Mouse (Mus musculus) MEL (cell line): ENCODE measurements around the gene 1600012H06Rik. TPM values are rescaled to one million over a fixed set of nuclear protein-coding genes. Genes with fewer than 3 reads are reported as not detected.

ENCODE experiments used
- DNase-seq: peaks from one replicate; pipeline ENCODE4 v3.0.0; 2011; ENCODE audit warnings: low read depth, low spot score
- H3K27ac ChIP-seq: 2 replicates; pipeline ENCODE4 v1.5.1; 2012; ENCODE audit warnings: low read depth, mild to moderate bottlenecking, control low read depth, low read length, moderate library complexity; ENCODE audit not compliant: control insufficient read depth
- H3K27me3 ChIP-seq, 2 experiments: fragments of 150-350 bp in 1 of 2; sonication (generic) in 1 of 2; 2 replicates each; pipeline ENCODE4 v1.6.1; 2012; ENCODE audit warnings: low read length in 2 of 2, mild to moderate bottlenecking in 2 of 2, improper control_type of control experiment in 1 of 2, moderate library complexity in 1 of 2; ENCODE audit not compliant: insufficient read depth in 2 of 2, control insufficient read depth in 1 of 2
- H3K36me3 ChIP-seq, 2 experiments: 2 replicates each; pipeline ENCODE4 v1.6.1; 2012 to 2014; ENCODE audit warnings: low read length in 2 of 2, improper control_type of control experiment in 1 of 2, inconsistent platforms in 1 of 2, mild to moderate bottlenecking in 1 of 2; ENCODE audit not compliant: insufficient read depth in 2 of 2, control insufficient read depth in 1 of 2
- H3K4me1 ChIP-seq, 2 experiments: fragments of 150-350 bp in 1 of 2; sonication (generic) in 1 of 2; 2 replicates each; pipeline ENCODE4 v1.6.1; 2012; ENCODE audit warnings: low read length in 2 of 2, improper control_type of control experiment in 1 of 2, mild to moderate bottlenecking in 1 of 2; ENCODE audit not compliant: insufficient read depth in 2 of 2, control insufficient read depth in 1 of 2
- H3K4me3 ChIP-seq, 2 experiments: fragments of 150-350 bp in 1 of 2; sonication (generic) in 1 of 2; 2 replicates each; pipeline ENCODE4 v1.5.1; 2012; ENCODE audit warnings: low read depth in 2 of 2, low read length in 2 of 2, mild to moderate bottlenecking in 2 of 2, moderate library complexity in 2 of 2, control low read depth in 1 of 2, improper control_type of control experiment in 1 of 2; ENCODE audit not compliant: control insufficient read depth in 1 of 2, insufficient read depth in 1 of 2
- H3K79me2 ChIP-seq: 2 replicates; pipeline ENCODE4 v1.6.1; 2012; ENCODE audit warnings: mild to moderate bottlenecking, low read length, moderate library complexity; ENCODE audit not compliant: control insufficient read depth, poor library complexity, insufficient read depth
- H3K9ac ChIP-seq: 2 replicates; pipeline ENCODE4 v1.6.1; 2012; ENCODE audit warnings: low read depth, mild to moderate bottlenecking, control low read depth, low read length, moderate library complexity; ENCODE audit not compliant: control insufficient read depth, poor library complexity, severe bottlenecking
- H3K9me3 ChIP-seq: fragments of 150-350 bp; sonication (generic); replicated peaks from 2 replicates; pipeline ENCODE4 v1.6.1; 2012; ENCODE audit warnings: mild to moderate bottlenecking, low read length, improper control_type of control experiment, moderate library complexity; ENCODE audit not compliant: insufficient read depth
- BHLHE40 ChIP-seq: IDR thresholded peaks from 2 replicates; pipeline ENCODE4 v1.6.1; 2012; ENCODE audit warnings: low read depth, mild to moderate bottlenecking, inconsistent platforms, low read length, improper control_type of control experiment, borderline replicate concordance
- CHD2 ChIP-seq: IDR thresholded peaks from 2 replicates; pipeline ENCODE4 v1.6.1; 2011; ENCODE audit warnings: low read length, improper control_type of control experiment
- E2F4 ChIP-seq: IDR thresholded peaks from 2 replicates; pipeline ENCODE4 v1.6.1; 2011; ENCODE audit warnings: low read depth, low read length, improper control_type of control experiment, borderline replicate concordance
- ELF1 ChIP-seq: IDR thresholded peaks from 2 replicates; pipeline ENCODE4 v1.6.1; 2014; ENCODE audit warnings: low read depth, mild to moderate bottlenecking, inconsistent platforms, low read length, improper control_type of control experiment, moderate library complexity
- GABPA ChIP-seq: IDR thresholded peaks from 2 replicates; pipeline ENCODE4 v1.6.1; 2012; ENCODE audit warnings: low read depth, mild to moderate bottlenecking, inconsistent platforms, low read length, improper control_type of control experiment, moderate library complexity
- GATA1 ChIP-seq: IDR thresholded peaks from 2 replicates; pipeline ENCODE4 v1.6.1; 2011; ENCODE audit warnings: low read depth, low read length, improper control_type of control experiment
- HCFC1 ChIP-seq: IDR thresholded peaks from 2 replicates; pipeline ENCODE4 v1.6.1; 2012; ENCODE audit warnings: low read depth, mild to moderate bottlenecking, inconsistent platforms, low read length, improper control_type of control experiment, moderate library complexity
- KAT2A ChIP-seq: conservative IDR thresholded peaks from 2 replicates; pipeline ENCODE4 v1.6.1; 2012; ENCODE audit warnings: low read depth, low read length, improper control_type of control experiment, inconsistent platforms
- MAFK ChIP-seq: IDR thresholded peaks from 2 replicates; pipeline ENCODE4 v1.6.1; 2011; ENCODE audit warnings: low read depth, mild to moderate bottlenecking, low read length, improper control_type of control experiment, borderline replicate concordance
- MAX ChIP-seq: IDR thresholded peaks from 2 replicates; pipeline ENCODE4 v1.6.1; 2011; ENCODE audit warnings: low read length, improper control_type of control experiment
- MAZ ChIP-seq: IDR thresholded peaks from 2 replicates; pipeline ENCODE4 v1.6.1; 2012; ENCODE audit warnings: low read depth, mild to moderate bottlenecking, inconsistent platforms, low read length, improper control_type of control experiment
- MXI1 ChIP-seq: IDR thresholded peaks from 2 replicates; pipeline ENCODE4 v1.6.1; 2011; ENCODE audit warnings: mild to moderate bottlenecking, low read depth, low read length, improper control_type of control experiment
- MYB ChIP-seq: IDR thresholded peaks from 2 replicates; pipeline ENCODE4 v1.6.1; 2011; ENCODE audit warnings: mild to moderate bottlenecking, low read depth, low read length, improper control_type of control experiment
- MYC ChIP-seq: IDR thresholded peaks from 2 replicates; pipeline ENCODE4 v1.6.1; 2011; ENCODE audit warnings: low read depth, mild to moderate bottlenecking, low read length, improper control_type of control experiment, moderate library complexity
- RAD21 ChIP-seq: IDR thresholded peaks from 2 replicates; pipeline ENCODE4 v1.6.1; 2011; ENCODE audit warnings: mild to moderate bottlenecking, low read depth, low read length, improper control_type of control experiment
- RCOR1 ChIP-seq: IDR thresholded peaks from 2 replicates; pipeline ENCODE4 v1.6.1; 2012; ENCODE audit warnings: low read depth, mild to moderate bottlenecking, inconsistent platforms, low read length, improper control_type of control experiment
- SIN3A ChIP-seq: IDR thresholded peaks from 2 replicates; pipeline ENCODE4 v1.6.1; 2012; ENCODE audit warnings: low read length, improper control_type of control experiment, inconsistent platforms
- TAL1 ChIP-seq: IDR thresholded peaks from 2 replicates; pipeline ENCODE4 v1.6.1; 2012; ENCODE audit warnings: mild to moderate bottlenecking, inconsistent platforms, low read length, moderate library complexity, mixed read lengths
- TBP ChIP-seq: IDR thresholded peaks from 2 replicates; pipeline ENCODE4 v1.8.0; 2011; ENCODE audit warnings: low read depth, low read length, improper control_type of control experiment
- TCF12 ChIP-seq: IDR thresholded peaks from 2 replicates; pipeline ENCODE4 v1.6.1; 2014; ENCODE audit warnings: low read depth, mild to moderate bottlenecking, inconsistent platforms, low read length, improper control_type of control experiment, moderate library complexity
- USF1 ChIP-seq: IDR thresholded peaks from 2 replicates; pipeline ENCODE4 v1.6.1; 2014; ENCODE audit warnings: low read depth, mild to moderate bottlenecking, inconsistent platforms, low read length, improper control_type of control experiment, moderate library complexity
- ZC3H11A ChIP-seq: IDR thresholded peaks from 2 replicates; pipeline ENCODE4 v1.6.1; 2012; ENCODE audit warnings: low read depth, mild to moderate bottlenecking, inconsistent platforms, low read length, improper control_type of control experiment
- ZKSCAN1 ChIP-seq: IDR thresholded peaks from 2 replicates; pipeline ENCODE4 v1.6.1; 2012; ENCODE audit warnings: low read depth, mild to moderate bottlenecking, inconsistent platforms, low read length, improper control_type of control experiment, moderate library complexity
- ZNF384 ChIP-seq: IDR thresholded peaks from 2 replicates; pipeline ENCODE4 v1.6.1; 2012; ENCODE audit warnings: low read depth, mild to moderate bottlenecking, inconsistent platforms, low read length, improper control_type of control experiment
- polyA plus RNA-seq, 2 experiments: library from polyadenylated mRNA; stranded (reverse) in 1 of 2; unstranded in 1 of 2; fragments of >175 nt in 1 of 2; fragments of >200 nt in 1 of 2; gene quantifications; 2 replicates each; pipeline versions ENCODE4 v1.2.1 to v1.2.4; 2012; ENCODE audit warnings: low replicate concordance in 2 of 2, low read depth in 1 of 2; ENCODE audit not compliant: insufficient read length in 2 of 2, insufficient read depth in 1 of 2, missing spikeins in 1 of 2
- total RNA-seq: library from RNA; depleted of rRNA; stranded (reverse); fragments of 300-350 nt; gene quantifications from 2 replicates; pipeline ENCODE4 v1.2.3, GENCODE M21; 2012

1600012H06Rik gene
- total and polyA plus RNA-seq, 3 experiments = 5.0 to 6.5 TPM; not detected in 1

- no peak for DNase-seq
- Histone ChIP-seq H3K36me3 (no peaks in the 10 kb centered on the region), H3K4me3 (no peak overlapping the region), H3K79me2 (no peaks in the 10 kb centered on the region), H3K27ac (no peak overlapping the region), H3K27me3 (peaks cover 0 to 2% of the 10 kb centered on the region in 2 experiments; a peak in 2 of 4 replicates), H3K9me3 (no peaks in the 10 kb centered on the region), H3K4me1 (no peaks in the 10 kb centered on the region), H3K9ac (no peak overlapping the region)
- TF ChIP-seq TBP = no peak
- no peak for TF ChIP-seq ELF1
- TF ChIP-seq HCFC1 = no peak
- no peak for TF ChIP-seq MYC
- TF ChIP-seq MXI1 = no peak
- TF ChIP-seq SIN3A = no peak
- no peak for TF ChIP-seq MYB
- TF ChIP-seq ZKSCAN1 = no peak
- no peak for TF ChIP-seq E2F4
- no peak for TF ChIP-seq GATA1
- TF ChIP-seq BHLHE40 = no peak
- no peak for TF ChIP-seq MAX
- TF ChIP-seq RCOR1 = no peak
- no peak for TF ChIP-seq ZNF384
- no peak for TF ChIP-seq CHD2
- no peak for TF ChIP-seq RAD21
- TF ChIP-seq MAFK = no peak
- TF ChIP-seq TCF12 = no peak
These were observed 39.8 kb upstream of the 1600012H06Rik start for GRCm38 (mm10) chr17:14903212-14903611.

- Histone ChIP-seq H3K27ac (no peak overlapping the region), H3K27me3 (peaks cover 0 to 2% of the 10 kb centered on the region in 2 experiments; a peak in 3 of 4 replicates), H3K79me2 (no peaks in the 10 kb centered on the region), H3K9ac (no peak overlapping the region), H3K36me3 (no peaks in the 10 kb centered on the region), H3K4me3 (no peak overlapping the region), H3K4me1 (no peaks in the 10 kb centered on the region), H3K9me3 (no peaks in the 10 kb centered on the region)
- TF ChIP-seq MAZ (no peak), TAL1 (no peak), KAT2A (no peak), USF1 (no peak), GABPA (no peak), ZC3H11A (no peak)
- DNase-seq = no peak
These were observed 38.8 kb upstream of the 1600012H06Rik start for GRCm38 (mm10) chr17:14904206-14904605.
